Mouse (Mus musculus) cortical plate, adult 2 months (tissue): ENCODE measurements around the gene Hhipl1. TPM values are rescaled to one million over a fixed set of nuclear protein-coding genes. Genes with fewer than 3 reads are reported as not detected.

ENCODE experiments used
- H3K27ac ChIP-seq: fragments of 200-500 bp; 2 replicates; pipeline ENCODE4 v1.5.1; 2012; ENCODE audit warnings: low read length, control low read depth, inconsistent platforms; ENCODE audit not compliant: insufficient read depth
- H3K4me1 ChIP-seq: fragments of 200-500 bp; 2 replicates; pipeline ENCODE4 v1.6.1; 2011; ENCODE audit warnings: low read length; ENCODE audit not compliant: control insufficient read depth, insufficient read depth
- H3K4me3 ChIP-seq: fragments of 200-500 bp; 2 replicates; pipeline ENCODE4 v1.5.1; 2011; ENCODE audit warnings: mild to moderate bottlenecking, low read length, control low read depth; ENCODE audit not compliant: insufficient read depth
- CTCF ChIP-seq: fragments of 200-500 bp; IDR thresholded peaks from 2 replicates; pipeline ENCODE4 v1.5.1; 2011; ENCODE audit warnings: mild to moderate bottlenecking, control low read depth, low read length; ENCODE audit not compliant: insufficient read depth; ENCODE audit errors: extremely low read depth
- POLR2A ChIP-seq: fragments of 200-500 bp; IDR thresholded peaks from 2 replicates; pipeline ENCODE4 v1.6.1; 2011; ENCODE audit warnings: mild to moderate bottlenecking, low read length, control low read depth; ENCODE audit not compliant: insufficient read depth; ENCODE audit errors: extremely low read depth
- polyA plus RNA-seq: library from polyadenylated mRNA; depleted of rRNA; stranded (reverse); fragments of >200 nt; gene quantifications from 2 replicates; pipeline ENCODE4 v1.2.3, GENCODE M21; 2012

Hhipl1 gene
- polyA plus RNA-seq, 1 experiment, result 9.8 TPM

- peak overlapping the region; percentile 22; the same call in 1 of the 2 replicates for H3K27ac ChIP-seq
- no peaks in the 10 kb centered on the region for H3K4me1 ChIP-seq
- TF ChIP-seq CTCF, result no peak
- peak; percentile 69; the same call in 1 of the 2 replicates for TF ChIP-seq POLR2A
Observed at GRCm38 (mm10) chr12:108327889-108328491, 21.9 kb downstream of the Hhipl1 start.

GRCm38 (mm10) chr12:108333056-108333455 is 27.0 kb downstream of the Hhipl1 start:
- no peak for TF ChIP-seq POLR2A
- TF ChIP-seq CTCF, result peak; percentile 78
- H3K27ac ChIP-seq, result 0 out of 2 replicates have a peak overlapping the region, but pooled peaks have one; percentile 4
- peaks cover 2% of the 10 kb centered on the region; the same call in 1 of the 2 replicates for H3K4me1 ChIP-seq
- peak overlapping the region; percentile 45; the same call in 1 of the 2 replicates for H3K4me3 ChIP-seq

More at GRCm38 (mm10) chr12:108327889-108328491, 21.9 kb downstream of the Hhipl1 start:
- H3K4me3 ChIP-seq, result peak overlapping the region; percentile 42

GRCm38 (mm10) chr12:108333481-108333882 is 27.4 kb downstream of the Hhipl1 start:
- Histone ChIP-seq H3K27ac (0 out of 2 replicates have a peak overlapping the region, but pooled peaks have one; percentile 4), H3K4me3 (peak overlapping the region; percentile 45), H3K4me1 (peaks cover 2% of the 10 kb centered on the region; the same call in 1 of the 2 replicates)
- no peak for TF ChIP-seq CTCF
- no peak for TF ChIP-seq POLR2A

- Histone ChIP-seq H3K4me3 (peak within 1 kb of the TSS; percentile 45), H3K27ac (0 out of 2 replicates have a peak within 1 kb of the TSS, but pooled peaks have one; percentile 4), H3K4me1 (peaks cover 3% of the 10 kb centered on the region; the same call in 1 of the 2 replicates)
- no peak for TF ChIP-seq CTCF
- no peak for TF ChIP-seq POLR2A
Observed at GRCm38 (mm10) chr12:108333895-108334445, 27.9 kb downstream of the Hhipl1 start, which contains the start of gene Cyp46a1. Gene Cyp46a1 (plus strand): TSS chr12:108334381.

- H3K27ac ChIP-seq, result no peak overlapping the region
- TF ChIP-seq POLR2A, result no peak
- TF ChIP-seq CTCF, result no peak
- H3K4me3 ChIP-seq, result peak overlapping the region; percentile 45
- H3K4me1 ChIP-seq, result peaks cover 3% of the 10 kb centered on the region; the same call in 1 of the 2 replicates
Observed at GRCm38 (mm10) chr12:108334529-108334928, 28.5 kb downstream of the Hhipl1 start.

GRCm38 (mm10) chr12:108338572-108339190 is 32.6 kb downstream of the Hhipl1 start:
- Histone ChIP-seq H3K4me1 (peaks cover 3% of the 10 kb centered on the region; the same call in 1 of the 2 replicates), H3K4me3 (no peak overlapping the region), H3K27ac (no peak overlapping the region)
- no peak for TF ChIP-seq POLR2A
- peak; percentile 77 for TF ChIP-seq CTCF

- TF ChIP-seq POLR2A (no peak), CTCF (no peak)
- Histone ChIP-seq H3K4me3 (no peak overlapping the region), H3K4me1 (no peaks in the 10 kb centered on the region), H3K27ac (no peak overlapping the region)
Observed at GRCm38 (mm10) chr12:108348151-108348550, 42.1 kb downstream of the Hhipl1 start.

- Histone ChIP-seq H3K27ac (no peak overlapping the region), H3K4me1 (no peaks in the 10 kb centered on the region), H3K4me3 (no peak overlapping the region)
- TF ChIP-seq CTCF, result no peak
- TF ChIP-seq POLR2A, result no peak
Observed at GRCm38 (mm10) chr12:108349026-108349425, 43.0 kb downstream of the Hhipl1 start.

- H3K4me3 ChIP-seq, result no peak overlapping the region
- TF ChIP-seq CTCF (no peak), POLR2A (no peak)
Observed at GRCm38 (mm10) chr12:108350931-108351330, 44.9 kb downstream of the Hhipl1 start.

More at GRCm38 (mm10) chr12:108350931-108351330, 44.9 kb downstream of the Hhipl1 start:
- Histone ChIP-seq H3K27ac (no peak overlapping the region), H3K4me1 (no peaks in the 10 kb centered on the region)
